Mouse (Mus musculus): ENCODE results near the gene Arap2. TPM values are rescaled to one million over a fixed set of nuclear protein-coding genes. Genes with fewer than 3 reads are reported as not detected.

Arap2 gene
- total and polyA plus RNA-seq, 3 experiments, result 2.9 to 10.0 (median 9.3) TPM

GRCm38 (mm10) chr5:62725551-62725950, 40.4 kb downstream of the Arap2 start:
- Histone ChIP-seq H3K79me2 (replicated peaks; ENCODE audit: control insufficient read depth, insufficient read depth, low read length) (no peaks in the 10 kb centered on the region), H3K9ac (ENCODE audit: low read depth, low read length) (no peak overlapping the region), H3K36me3 (ENCODE audit: control insufficient read depth, insufficient read depth, low read length) (peaks cover 11% of the 10 kb centered on the region), H3K27me3 (ENCODE audit: control insufficient read depth, insufficient read depth, low read length) (no peaks in the 10 kb centered on the region), H3K27ac (no peak overlapping the region), H3K4me3 (no peak overlapping the region), H3K4me1 (ENCODE audit: control insufficient read depth, insufficient read depth, low read length) (peaks cover 2% of the 10 kb centered on the region)
- no peak for DNase-seq
- intact Hi-C loops (cut with DNase I), result no loop called here
- no peak for TF ChIP-seq EP300 (IDR thresholded peaks at IDR 0.05; ENCODE audit: insufficient read depth, low read depth, low read length)
- TF ChIP-seq POLR2A (IDR thresholded peaks at IDR 0.05; ENCODE audit: insufficient read depth, low read depth, low read length), result no peak
- TF ChIP-seq CTCF (IDR thresholded peaks at IDR 0.05), result no peak
- 78% methylated on average over 2 of the region's 2 CpGs for WGBS

- no peak overlapping the region for H3K9ac ChIP-seq (ENCODE audit: low read depth, low read length)
- H3K4me1 ChIP-seq (ENCODE audit: control insufficient read depth, insufficient read depth, low read length), result peaks cover 2% of the 10 kb centered on the region
- WGBS, result 74% methylated on average over 3 of the region's 3 CpGs
- H3K4me3 ChIP-seq, result no peak overlapping the region
- H3K27ac ChIP-seq, result no peak overlapping the region
- no peak for TF ChIP-seq CTCF (IDR thresholded peaks at IDR 0.05)
- TF ChIP-seq POLR2A (IDR thresholded peaks at IDR 0.05; ENCODE audit: insufficient read depth, low read depth, low read length), result no peak
- TF ChIP-seq EP300 (IDR thresholded peaks at IDR 0.05; ENCODE audit: insufficient read depth, low read depth, low read length), result no peak
- DNase-seq, result no peak
- H3K36me3 ChIP-seq (ENCODE audit: control insufficient read depth, insufficient read depth, low read length), result peaks cover 11% of the 10 kb centered on the region
- H3K79me2 ChIP-seq (replicated peaks; ENCODE audit: control insufficient read depth, insufficient read depth, low read length), result no peaks in the 10 kb centered on the region
- intact Hi-C loops (cut with DNase I), result loop anchor here (2.0 kb wide), 1 partner anchor 41 kb away; no protein-coding TSS in a partner anchor
- H3K27me3 ChIP-seq (ENCODE audit: control insufficient read depth, insufficient read depth, low read length), result no peaks in the 10 kb centered on the region
These were observed 42.5 kb downstream of the Arap2 start for GRCm38 (mm10) chr5:62723261-62724105.

- intact Hi-C loops (cut with DNase I), result no loop called here
- no peak overlapping the region; the same call in 1 of the 2 replicates for H3K27ac ChIP-seq
- no peak overlapping the region for H3K4me3 ChIP-seq
- DNase-seq, result no peak
- no peaks in the 10 kb centered on the region for H3K27me3 ChIP-seq (ENCODE audit: control insufficient read depth, insufficient read depth, low read length)
- H3K79me2 ChIP-seq (replicated peaks; ENCODE audit: control insufficient read depth, insufficient read depth, low read length), result no peaks in the 10 kb centered on the region
- H3K4me1 ChIP-seq (ENCODE audit: control insufficient read depth, insufficient read depth, low read length), result no peaks in the 10 kb centered on the region
- WGBS, result 70% methylated on average over 3 of the region's 3 CpGs
- no peak overlapping the region for H3K9ac ChIP-seq (ENCODE audit: low read depth, low read length)
- TF ChIP-seq EP300 (IDR thresholded peaks at IDR 0.05; ENCODE audit: insufficient read depth, low read depth, low read length), result no peak
- no peak for TF ChIP-seq CTCF (IDR thresholded peaks at IDR 0.05)
- no peak for TF ChIP-seq POLR2A (IDR thresholded peaks at IDR 0.05; ENCODE audit: insufficient read depth, low read depth, low read length)
- no peaks in the 10 kb centered on the region; the same call in 1 of the 2 replicates for H3K36me3 ChIP-seq (ENCODE audit: control insufficient read depth, insufficient read depth, low read length)
These were observed 49.5 kb downstream of the Arap2 start for GRCm38 (mm10) chr5:62716468-62716867.

- H3K27ac ChIP-seq, result peak overlapping the region; percentile 26
- WGBS, result 48% methylated on average over 1 of the region's 1 CpGs
- no peaks in the 10 kb centered on the region for H3K4me1 ChIP-seq (ENCODE audit: control insufficient read depth, insufficient read depth, low read length)
- H3K4me3 ChIP-seq, result no peak overlapping the region
- no peak for TF ChIP-seq EP300 (IDR thresholded peaks at IDR 0.05; ENCODE audit: insufficient read depth, low read depth, low read length)
- H3K27me3 ChIP-seq (ENCODE audit: control insufficient read depth, insufficient read depth, low read length), result no peaks in the 10 kb centered on the region
- H3K36me3 ChIP-seq (ENCODE audit: control insufficient read depth, insufficient read depth, low read length), result no peaks in the 10 kb centered on the region; the same call in 1 of the 2 replicates
- no peak for DNase-seq
- H3K79me2 ChIP-seq (replicated peaks; ENCODE audit: control insufficient read depth, insufficient read depth, low read length), result no peaks in the 10 kb centered on the region
- intact Hi-C loops (cut with DNase I), result no loop called here
- no peak overlapping the region for H3K9ac ChIP-seq (ENCODE audit: low read depth, low read length)
These were observed 50.0 kb downstream of the Arap2 start for GRCm38 (mm10) chr5:62715977-62716376.

GRCm38 (mm10) chr5:62715436-62715835, 50.5 kb downstream of the Arap2 start:
- Histone ChIP-seq H3K27ac (peak overlapping the region; percentile 26; the same call in 1 of the 2 replicates), H3K4me1 (ENCODE audit: control insufficient read depth, insufficient read depth, low read length) (no peaks in the 10 kb centered on the region), H3K4me3 (no peak overlapping the region), H3K9ac (ENCODE audit: low read depth, low read length) (no peak overlapping the region), H3K36me3 (ENCODE audit: control insufficient read depth, insufficient read depth, low read length) (no peaks in the 10 kb centered on the region; the same call in 1 of the 2 replicates), H3K27me3 (ENCODE audit: control insufficient read depth, insufficient read depth, low read length) (no peaks in the 10 kb centered on the region), H3K79me2 (replicated peaks; ENCODE audit: control insufficient read depth, insufficient read depth, low read length) (no peaks in the 10 kb centered on the region)
- intact Hi-C loops (cut with DNase I), result no loop called here
- no peak for TF ChIP-seq CTCF (IDR thresholded peaks at IDR 0.05)
- 40% methylated on average over 4 of the region's 4 CpGs for WGBS
- DNase-seq, result no peak

GRCm38 (mm10) chr5:62710955-62711354, 55.0 kb downstream of the Arap2 start:
- Histone ChIP-seq H3K27me3 (ENCODE audit: control insufficient read depth, insufficient read depth, low read length) (no peaks in the 10 kb centered on the region), H3K36me3 (ENCODE audit: control insufficient read depth, insufficient read depth, low read length) (no peaks in the 10 kb centered on the region; the same call in 1 of the 2 replicates), H3K27ac (no peak overlapping the region), H3K4me1 (ENCODE audit: control insufficient read depth, insufficient read depth, low read length) (no peaks in the 10 kb centered on the region), H3K9ac (ENCODE audit: low read depth, low read length) (no peak overlapping the region), H3K4me3 (no peak overlapping the region), H3K79me2 (replicated peaks; ENCODE audit: control insufficient read depth, insufficient read depth, low read length) (no peaks in the 10 kb centered on the region)
- intact Hi-C loops (cut with DNase I), result no loop called here
- TF ChIP-seq POLR2A (IDR thresholded peaks at IDR 0.05; ENCODE audit: insufficient read depth, low read depth, low read length) (no peak), CTCF (IDR thresholded peaks at IDR 0.05) (no peak), EP300 (IDR thresholded peaks at IDR 0.05; ENCODE audit: insufficient read depth, low read depth, low read length) (no peak)
- no peak for DNase-seq
- WGBS, result 71% methylated on average over 6 of the region's 6 CpGs

Measured in heart, adult 2 months (tissue).